Mouse (Mus musculus): ENCODE measurements around the gene Gtpbp3. TPM values are rescaled to one million over a fixed set of nuclear protein-coding genes. Genes with fewer than 3 reads are reported as not detected.

Gtpbp3 gene
- polyA plus RNA-seq, 1 experiment from 2014 or later, result 7.1 TPM

GRCm38 (mm10) chr8:71457659-71458270 lies 30.1 kb upstream of the Gtpbp3 start:
- Histone ChIP-seq H3K9ac (replicated peaks; ENCODE audit: low read depth, low read length) (no peak overlapping the region), H3K4me3 (ENCODE audit: low read depth, low read length) (no peak overlapping the region), H3K27ac (ENCODE audit: low read length) (no peak overlapping the region), H3K36me3 (ENCODE audit: control insufficient read depth, insufficient read depth, low read length) (peaks cover 21% of the 10 kb centered on the region), H3K9me3 (ENCODE audit: control insufficient read depth, low read depth, low read length) (no peaks in the 10 kb centered on the region), H3K4me2 (replicated peaks; ENCODE audit: low read depth, low read length) (no peak overlapping the region), H3K27me3 (ENCODE audit: control insufficient read depth, insufficient read depth, low read length) (no peaks in the 10 kb centered on the region), H3K4me1 (ENCODE audit: control insufficient read depth, insufficient read depth, low read length) (peaks cover 12% of the 10 kb centered on the region; the same call in 1 of the 2 replicates)
- no peak for ATAC-seq (ENCODE audit: insufficient number of reproducible peaks, insufficient read depth, low FRiP score, low read depth)
- 82% methylated on average over 20 of the region's 20 CpGs for WGBS

GRCm38 (mm10) chr8:71460716-71461115 lies 27.2 kb upstream of the Gtpbp3 start:
- Histone ChIP-seq H3K27me3 (ENCODE audit: control insufficient read depth, insufficient read depth, low read length) (no peaks in the 10 kb centered on the region), H3K9ac (replicated peaks; ENCODE audit: low read depth, low read length) (no peak overlapping the region), H3K4me1 (ENCODE audit: control insufficient read depth, insufficient read depth, low read length) (peaks cover 21% of the 10 kb centered on the region; the same call in 1 of the 2 replicates), H3K4me3 (ENCODE audit: low read depth, low read length) (no peak overlapping the region), H3K27ac (ENCODE audit: low read length) (no peak overlapping the region), H3K4me2 (replicated peaks; ENCODE audit: low read depth, low read length) (no peak overlapping the region), H3K9me3 (ENCODE audit: control insufficient read depth, low read depth, low read length) (no peaks in the 10 kb centered on the region), H3K36me3 (ENCODE audit: control insufficient read depth, insufficient read depth, low read length) (peaks cover 21% of the 10 kb centered on the region)
- 92% methylated on average over 6 of the region's 6 CpGs for WGBS
- no peak for ATAC-seq (ENCODE audit: insufficient number of reproducible peaks, insufficient read depth, low FRiP score, low read depth)

GRCm38 (mm10) chr8:71461152-71461840 lies 26.6 kb upstream of the Gtpbp3 start:
- ATAC-seq (ENCODE audit: insufficient number of reproducible peaks, insufficient read depth, low FRiP score, low read depth), result no peak
- H3K9ac ChIP-seq (replicated peaks; ENCODE audit: low read depth, low read length), result no peak overlapping the region
- no peak overlapping the region for H3K4me3 ChIP-seq (ENCODE audit: low read depth, low read length)
- H3K27ac ChIP-seq (ENCODE audit: low read length), result no peak overlapping the region
- H3K4me1 ChIP-seq (ENCODE audit: control insufficient read depth, insufficient read depth, low read length), result peaks cover 22% of the 10 kb centered on the region; the same call in 1 of the 2 replicates
- 81% methylated on average over 47 of the region's 47 CpGs for WGBS
- no peak overlapping the region for H3K4me2 ChIP-seq (replicated peaks; ENCODE audit: low read depth, low read length)
- H3K27me3 ChIP-seq (ENCODE audit: control insufficient read depth, insufficient read depth, low read length), result no peaks in the 10 kb centered on the region
- H3K9me3 ChIP-seq (ENCODE audit: control insufficient read depth, low read depth, low read length), result no peaks in the 10 kb centered on the region
- peaks cover 21% of the 10 kb centered on the region for H3K36me3 ChIP-seq (ENCODE audit: control insufficient read depth, insufficient read depth, low read length)

GRCm38 (mm10) chr8:71462191-71462590 lies 25.7 kb upstream of the Gtpbp3 start:
- no peak for ATAC-seq (ENCODE audit: insufficient number of reproducible peaks, insufficient read depth, low FRiP score, low read depth)
- peaks cover 22% of the 10 kb centered on the region; the same call in 1 of the 2 replicates for H3K4me1 ChIP-seq (ENCODE audit: control insufficient read depth, insufficient read depth, low read length)
- H3K4me3 ChIP-seq (ENCODE audit: low read depth, low read length), result peak overlapping the region; percentile 82; the same call in 1 of the 2 replicates
- no peak overlapping the region for H3K27ac ChIP-seq (ENCODE audit: low read length)
- H3K9ac ChIP-seq (replicated peaks; ENCODE audit: low read depth, low read length), result no peak overlapping the region
- peaks cover 21% of the 10 kb centered on the region for H3K36me3 ChIP-seq (ENCODE audit: control insufficient read depth, insufficient read depth, low read length)
- no peaks in the 10 kb centered on the region for H3K9me3 ChIP-seq (ENCODE audit: control insufficient read depth, low read depth, low read length)
- 62% methylated on average over 4 of the region's 4 CpGs for WGBS
- no peaks in the 10 kb centered on the region for H3K27me3 ChIP-seq (ENCODE audit: control insufficient read depth, insufficient read depth, low read length)
- peak overlapping the region; percentile 87 for H3K4me2 ChIP-seq (replicated peaks; ENCODE audit: low read depth, low read length)

- no peak for ATAC-seq (ENCODE audit: insufficient number of reproducible peaks, insufficient read depth, low FRiP score, low read depth)
These were observed 25.1 kb upstream of the Gtpbp3 start for GRCm38 (mm10) chr8:71462786-71463185.

GRCm38 (mm10) chr8:71463188-71464033 lies 24.5 kb upstream of the Gtpbp3 start, which contains the start of gene Abhd8:
Gene Abhd8 (minus strand): TSS chr8:71463655.
- H3K4me2 ChIP-seq (replicated peaks; ENCODE audit: low read depth, low read length), result peak within 1 kb of the TSS; percentile 87
- under 1% methylated on average over 55 of the region's 55 CpGs for WGBS
- peak within 1 kb of the TSS; percentile 82 for H3K4me3 ChIP-seq (ENCODE audit: low read depth, low read length)
- no peaks in the 10 kb centered on the region for H3K27me3 ChIP-seq (ENCODE audit: control insufficient read depth, insufficient read depth, low read length)
- peaks cover 14% of the 10 kb centered on the region for H3K36me3 ChIP-seq (ENCODE audit: control insufficient read depth, insufficient read depth, low read length)
- peak within 1 kb of the TSS; percentile 86 for H3K27ac ChIP-seq (ENCODE audit: low read length)
- peaks cover 22% of the 10 kb centered on the region; the same call in 1 of the 2 replicates for H3K4me1 ChIP-seq (ENCODE audit: control insufficient read depth, insufficient read depth, low read length)
- peak within 1 kb of the TSS; percentile 74 for H3K9ac ChIP-seq (replicated peaks; ENCODE audit: low read depth, low read length)
- no peaks in the 10 kb centered on the region for H3K9me3 ChIP-seq (ENCODE audit: control insufficient read depth, low read depth, low read length)
- ATAC-seq (ENCODE audit: insufficient number of reproducible peaks, insufficient read depth, low FRiP score, low read depth), result peak; percentile 85

More at GRCm38 (mm10) chr8:71462786-71463185, 25.1 kb upstream of the Gtpbp3 start:
- H3K36me3 ChIP-seq (ENCODE audit: control insufficient read depth, insufficient read depth, low read length), result peaks cover 19% of the 10 kb centered on the region
- H3K9ac ChIP-seq (replicated peaks; ENCODE audit: low read depth, low read length), result peak overlapping the region; percentile 74
- H3K4me2 ChIP-seq (replicated peaks; ENCODE audit: low read depth, low read length), result peak overlapping the region; percentile 87
- WGBS, result 3% methylated on average over 16 of the region's 16 CpGs
- 0 out of 2 replicates have a peak overlapping the region, but pooled peaks have one; percentile 44 for H3K27ac ChIP-seq (ENCODE audit: low read length)
- no peaks in the 10 kb centered on the region for H3K9me3 ChIP-seq (ENCODE audit: control insufficient read depth, low read depth, low read length)
- no peaks in the 10 kb centered on the region for H3K27me3 ChIP-seq (ENCODE audit: control insufficient read depth, insufficient read depth, low read length)
- peak overlapping the region; percentile 82 for H3K4me3 ChIP-seq (ENCODE audit: low read depth, low read length)
- peaks cover 22% of the 10 kb centered on the region; the same call in 1 of the 2 replicates for H3K4me1 ChIP-seq (ENCODE audit: control insufficient read depth, insufficient read depth, low read length)

- H3K4me2 ChIP-seq (replicated peaks; ENCODE audit: low read depth, low read length), result peak within 1 kb of the TSS; percentile 88
- H3K9me3 ChIP-seq (ENCODE audit: control insufficient read depth, low read depth, low read length), result no peaks in the 10 kb centered on the region
- H3K4me1 ChIP-seq (ENCODE audit: control insufficient read depth, insufficient read depth, low read length), result peaks cover 24% of the 10 kb centered on the region
- peak within 1 kb of the TSS; percentile 42 for H3K9ac ChIP-seq (replicated peaks; ENCODE audit: low read depth, low read length)
- H3K36me3 ChIP-seq (ENCODE audit: control insufficient read depth, insufficient read depth, low read length), result peaks cover 6% of the 10 kb centered on the region
- ATAC-seq (ENCODE audit: insufficient number of reproducible peaks, insufficient read depth, low FRiP score, low read depth), result peak; percentile 82
- under 1% methylated on average over 59 of the region's 59 CpGs for WGBS
- H3K4me3 ChIP-seq (ENCODE audit: low read depth, low read length), result peak within 1 kb of the TSS; percentile 82
- H3K27ac ChIP-seq (ENCODE audit: low read length), result peak within 1 kb of the TSS; percentile 86
- no peaks in the 10 kb centered on the region for H3K27me3 ChIP-seq (ENCODE audit: control insufficient read depth, insufficient read depth, low read length)
These were observed 23.1 kb upstream of the Gtpbp3 start, which contains the start of gene Mrpl34 for GRCm38 (mm10) chr8:71464513-71465500. Gene Mrpl34 (plus strand): TSS chr8:71464959.
